Mouse (Mus musculus) C2C12 (cell line): Measurements from ENCODE around the gene 4930558K02Rik. TPM values are rescaled to one million over a fixed set of nuclear protein-coding genes. Genes with fewer than 3 reads are reported as not detected.

Source experiments
- H3K27me3 ChIP-seq: one replicate; pipeline ENCODE4 v1.6.1; 2011; ENCODE audit not compliant: control insufficient read depth, insufficient read depth, insufficient read length
- H3K36me3 ChIP-seq: one replicate; pipeline ENCODE4 v1.6.1; 2011; ENCODE audit not compliant: control insufficient read depth, insufficient read depth
- H3K4me3 ChIP-seq: one replicate; pipeline ENCODE4 v1.5.1; 2011; ENCODE audit warnings: mild to moderate bottlenecking, control low read depth; ENCODE audit not compliant: poor library complexity, insufficient read depth, severe bottlenecking
- H3K79me2 ChIP-seq: one replicate; pipeline ENCODE4 v1.6.1; 2011; ENCODE audit not compliant: control insufficient read depth, insufficient read depth
- H3K79me3 ChIP-seq: one replicate; pipeline ENCODE4 v1.6.1; 2011; ENCODE audit warnings: low read depth, control low read depth
- H3ac ChIP-seq: one replicate; pipeline ENCODE3; 2011; ENCODE audit warnings: low read depth; ENCODE audit not compliant: control insufficient read depth, insufficient read length
- CEBPB ChIP-seq: IDR thresholded peaks from one replicate; pipeline ENCODE4 v1.6.1; 2011; ENCODE audit warnings: low read depth, mild to moderate bottlenecking, control low read depth, moderate library complexity
- CTCF ChIP-seq: IDR thresholded peaks from one replicate; pipeline ENCODE4 v1.5.1; 2011; ENCODE audit not compliant: control insufficient read depth, insufficient read depth, insufficient read length
- FOSL1 ChIP-seq: IDR thresholded peaks from one replicate; pipeline ENCODE4 v1.8.0; 2011; ENCODE audit warnings: mild to moderate bottlenecking, low read length; ENCODE audit not compliant: poor library complexity, insufficient read depth, severe bottlenecking
- MAX ChIP-seq: IDR thresholded peaks from one replicate; pipeline ENCODE4 v1.6.1; 2011; ENCODE audit warnings: mild to moderate bottlenecking, control low read depth
- MYOD1 ChIP-seq: IDR thresholded peaks from one replicate; pipeline ENCODE4 v1.6.1; 2011; ENCODE audit warnings: low read depth; ENCODE audit not compliant: control insufficient read depth, insufficient read length
- MYOG ChIP-seq: IDR thresholded peaks from one replicate; pipeline ENCODE4 v1.6.1; 2011; ENCODE audit not compliant: control insufficient read depth, insufficient read length; ENCODE audit errors: extremely low read depth
- USF1 ChIP-seq: IDR thresholded peaks from one replicate; pipeline ENCODE4 v1.6.1; 2011; ENCODE audit warnings: low read depth, mild to moderate bottlenecking, control low read depth, moderate library complexity
- polyA plus RNA-seq: library from polyadenylated mRNA; unstranded; fragments of >200 nt; fragmentation: generic; extraction: Trizol; gene quantifications from one replicate; pipeline ENCODE4 v1.2.1, GENCODE M21; 2012; ENCODE audit warnings: missing spikeins

4930558K02Rik gene
- polyA plus RNA-seq, 1 experiment = not detected

DNA sequence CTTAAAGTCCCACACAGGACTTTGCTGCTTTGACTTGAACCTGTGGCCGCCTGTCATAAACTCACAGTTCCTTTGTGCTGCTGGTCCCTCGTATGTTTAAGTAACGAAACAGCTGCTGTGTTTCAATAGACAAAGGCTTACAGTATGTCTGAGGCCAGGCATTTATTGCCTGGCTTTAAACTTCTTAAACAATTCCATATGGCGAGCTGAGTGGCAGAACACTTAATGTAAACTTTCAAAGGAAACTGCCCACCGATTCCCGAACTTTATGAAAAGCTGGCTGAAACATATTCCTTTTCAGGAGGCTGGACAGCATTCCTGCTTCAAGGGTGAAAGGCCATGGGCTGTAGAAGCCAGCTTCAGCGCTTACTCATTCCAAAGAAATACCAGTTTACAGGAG, 37.5 kb upstream of the 4930558K02Rik start:
- no peak for TF ChIP-seq FOSL1
- no peak for TF ChIP-seq CEBPB
- TF ChIP-seq MAX = no peak
- Histone ChIP-seq H3K4me3 (no peak overlapping the region), H3K79me2 (no peaks in the 10 kb centered on the region), H3ac (no peak overlapping the region), H3K79me3 (no peaks in the 10 kb centered on the region), H3K36me3 (no peaks in the 10 kb centered on the region), H3K27me3 (no peaks in the 10 kb centered on the region)

DNA sequence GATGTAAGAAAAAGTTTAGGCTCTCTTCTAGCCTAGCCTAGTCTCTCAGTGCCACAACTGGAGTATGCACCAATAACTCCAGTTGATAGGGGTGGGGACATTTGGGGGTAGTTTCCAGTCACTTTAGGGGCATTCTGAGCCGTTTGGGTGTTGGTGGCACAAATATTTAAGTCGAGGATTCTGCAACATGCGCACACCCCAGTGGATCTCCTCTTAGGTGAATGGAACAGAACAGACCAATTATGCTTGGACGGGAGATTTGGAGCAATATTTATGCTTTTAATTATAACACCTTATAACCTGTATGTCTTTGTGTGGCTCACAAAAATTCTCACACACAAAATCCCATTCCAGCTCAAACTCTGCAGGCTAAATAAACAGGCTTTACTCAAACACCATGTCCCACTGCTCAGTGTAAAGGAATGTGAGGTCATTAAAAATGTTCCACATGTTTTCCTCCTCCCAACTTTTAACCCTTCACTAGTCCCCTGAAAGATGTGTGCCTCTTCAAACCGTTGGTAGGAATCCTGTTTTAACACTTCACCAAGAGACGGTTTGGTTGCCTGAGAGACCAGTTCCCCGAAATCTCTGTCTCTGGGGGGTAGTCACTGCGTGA, 35.9 kb upstream of the 4930558K02Rik start:
- TF ChIP-seq FOSL1 (no peak), USF1 (no peak), MYOG (no peak), CTCF (no peak), MYOD1 (no peak), CEBPB (no peak), MAX (no peak)
- no peaks in the 10 kb centered on the region for H3K36me3 ChIP-seq
- no peaks in the 10 kb centered on the region for H3K27me3 ChIP-seq
- no peak overlapping the region for H3ac ChIP-seq
- no peaks in the 10 kb centered on the region for H3K79me2 ChIP-seq
- no peaks in the 10 kb centered on the region for H3K79me3 ChIP-seq
- no peak overlapping the region for H3K4me3 ChIP-seq

DNA sequence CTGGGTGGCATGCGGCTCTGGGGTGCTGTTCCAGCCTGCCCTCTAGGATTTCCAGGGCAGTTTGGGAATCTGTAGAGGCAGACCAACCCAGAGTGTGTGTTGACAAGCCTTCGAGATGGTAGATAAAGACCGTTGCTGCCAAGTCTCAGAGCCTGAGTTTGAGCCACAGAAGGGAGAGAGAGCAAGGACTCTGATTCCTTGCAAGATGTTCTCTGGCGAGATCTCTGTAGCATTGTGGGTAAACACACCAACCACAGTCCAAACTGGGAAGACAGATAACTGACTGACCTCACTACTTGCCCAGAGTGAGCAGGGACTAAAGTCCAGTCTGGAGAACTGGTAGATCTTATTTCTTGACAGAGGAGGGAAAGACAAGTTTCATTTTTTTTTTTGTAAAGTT, 34.1 kb upstream of the 4930558K02Rik start:
- Histone ChIP-seq H3K79me2 (no peaks in the 10 kb centered on the region), H3K4me3 (no peak overlapping the region), H3K79me3 (no peaks in the 10 kb centered on the region), H3K27me3 (no peaks in the 10 kb centered on the region), H3K36me3 (no peaks in the 10 kb centered on the region), H3ac (no peak overlapping the region)
- TF ChIP-seq USF1 (no peak), FOSL1 (no peak), MYOD1 (no peak), MYOG (no peak), CTCF (no peak)

DNA sequence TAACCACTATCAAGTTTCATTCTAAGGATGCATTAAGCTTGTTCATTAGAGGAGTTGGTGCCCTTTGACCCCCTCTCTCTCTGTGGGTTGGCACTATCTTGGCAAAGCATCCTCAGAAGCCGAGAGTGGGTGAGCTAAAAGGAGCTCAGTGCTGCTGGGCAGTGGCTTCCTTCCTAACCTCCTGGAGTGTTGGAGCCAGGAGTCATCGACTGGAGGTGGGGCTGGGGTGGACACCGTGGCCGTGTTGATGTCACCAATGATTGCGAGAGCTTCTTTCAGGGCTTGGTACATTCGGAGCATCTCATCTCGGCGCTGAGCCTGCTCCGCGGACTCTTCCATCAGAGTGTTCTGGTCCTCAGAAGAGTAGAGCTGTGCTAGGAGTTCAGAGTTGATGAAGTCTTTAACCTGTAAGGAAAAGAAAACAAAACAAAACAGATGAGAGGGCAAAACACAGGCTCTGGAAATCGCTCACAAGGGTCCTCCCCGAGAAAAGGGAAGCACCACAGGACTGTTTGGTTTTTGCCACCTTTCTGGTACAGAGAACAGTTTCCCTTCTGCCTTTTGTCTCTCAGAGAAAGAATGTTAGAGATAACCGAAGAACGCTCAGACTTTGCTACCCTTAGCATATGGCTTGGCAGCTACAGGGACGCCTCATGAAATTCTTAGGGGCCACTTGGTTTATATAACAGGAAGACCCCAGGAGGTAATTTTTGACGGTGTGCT, 32.2 kb upstream of the 4930558K02Rik start:
- Histone ChIP-seq H3K36me3 (no peaks in the 10 kb centered on the region), H3K79me2 (no peaks in the 10 kb centered on the region), H3ac (no peak overlapping the region), H3K4me3 (no peak overlapping the region), H3K27me3 (no peaks in the 10 kb centered on the region), H3K79me3 (no peaks in the 10 kb centered on the region)
- no peak for TF ChIP-seq CEBPB
- no peak for TF ChIP-seq MYOD1
- TF ChIP-seq MAX = no peak
- no peak for TF ChIP-seq USF1
- TF ChIP-seq MYOG = no peak

DNA sequence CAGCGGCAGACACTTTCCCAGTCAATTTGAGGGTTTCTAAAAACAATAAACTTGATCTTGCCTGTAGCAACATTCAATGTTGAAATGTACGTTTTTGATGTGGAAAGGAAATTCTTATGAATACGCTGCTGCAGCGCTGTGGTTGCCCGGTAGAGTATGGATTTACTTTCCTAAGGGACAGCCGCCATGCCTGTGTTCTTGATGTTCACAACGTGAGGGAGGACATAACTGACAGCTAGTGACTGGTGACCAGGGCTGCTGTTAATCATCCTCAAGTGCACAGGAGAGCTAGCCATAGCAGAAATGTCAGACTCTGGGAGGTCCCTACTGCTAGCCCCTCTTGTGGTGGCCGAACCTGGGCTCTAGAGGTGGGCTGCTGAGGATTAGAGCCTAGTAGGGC, 29.6 kb upstream of the 4930558K02Rik start:
- Histone ChIP-seq H3ac (no peak overlapping the region), H3K4me3 (no peak overlapping the region), H3K36me3 (no peaks in the 10 kb centered on the region), H3K79me3 (no peaks in the 10 kb centered on the region), H3K79me2 (no peaks in the 10 kb centered on the region), H3K27me3 (no peaks in the 10 kb centered on the region)
- TF ChIP-seq MYOD1 = no peak
- no peak for TF ChIP-seq MYOG
- no peak for TF ChIP-seq FOSL1
- TF ChIP-seq MAX = no peak
- TF ChIP-seq USF1 = no peak
- TF ChIP-seq CTCF = no peak
- no peak for TF ChIP-seq CEBPB

DNA sequence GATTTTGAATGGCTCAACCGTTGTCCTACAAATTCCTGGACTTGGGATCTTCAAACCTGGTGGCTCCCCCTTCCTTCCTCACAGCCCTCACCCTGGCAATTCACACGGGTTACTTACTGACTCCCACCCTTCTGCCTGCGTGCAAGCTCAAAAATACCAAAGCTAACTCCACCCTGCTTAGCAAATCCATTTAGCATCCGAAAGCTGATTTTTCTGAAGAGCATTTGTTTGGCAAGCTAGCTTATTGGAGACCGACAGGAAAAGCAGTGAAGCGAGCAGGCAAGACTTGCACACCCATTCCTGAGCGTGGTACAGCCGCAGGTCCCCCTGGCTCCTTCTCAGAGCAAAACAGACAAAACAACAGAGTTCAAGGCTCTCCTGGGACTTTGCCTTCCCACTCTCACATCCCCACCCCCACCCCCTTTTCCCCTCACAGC, 29.2 kb upstream of the 4930558K02Rik start:
- Histone ChIP-seq H3K27me3 (no peaks in the 10 kb centered on the region), H3ac (no peak overlapping the region), H3K4me3 (no peak overlapping the region), H3K79me2 (no peaks in the 10 kb centered on the region), H3K36me3 (no peaks in the 10 kb centered on the region), H3K79me3 (no peaks in the 10 kb centered on the region)
- TF ChIP-seq USF1 = no peak
- TF ChIP-seq MAX = no peak
- TF ChIP-seq FOSL1 = no peak
